In genomic region chr17:13695881-13696280, GRCm38 (mm10) we compare ENCODE assay signal across 14 mouse cellular contexts.
"Had no signal": no experiment of that assay in that cellular context is flagged by ENCODE, and none has a peak within 500 bp of the region (broad histone marks: within the 10 kb centered on the region; RNA-seq: fewer than 3 reads in every experiment).

No protein-coding gene starts in this region.

- H3K9ac ChIP-seq: kidney, embryonic 15.5 days; limb, embryonic 12.5 days; liver, embryonic 14.5 days; midbrain, embryonic 13.5 days had no signal

- H3K4me2 ChIP-seq: kidney, embryonic 15.5 days; limb, embryonic 12.5 days; midbrain, embryonic 13.5 days had no signal

- H3K9me3 ChIP-seq: kidney, embryonic 15.5 days; limb, embryonic 12.5 days; midbrain, embryonic 13.5 days had no signal

- H3K36me3 ChIP-seq: kidney, embryonic 15.5 days; limb, embryonic 12.5 days; midbrain, embryonic 13.5 days had no signal

- H3K27me3 ChIP-seq: kidney, embryonic 15.5 days; limb, embryonic 12.5 days; midbrain, embryonic 13.5 days had no signal

- H3K4me3 ChIP-seq: kidney, embryonic 15.5 days; left cerebral cortex, adult 2 months; limb, embryonic 12.5 days; midbrain, embryonic 13.5 days had no signal

- ATAC-seq: intestine, embryonic 16.5 days had no signal

- DNase-seq: kidney, adult 2 months; kidney, postnatal 14 days; liver; right cerebral cortex, postnatal 4 days; spleen, adult 18-20 months; thymus, adult 18-20 months; thymus, postnatal 14 days had no signal

- H3K27ac ChIP-seq: kidney, embryonic 15.5 days; left cerebral cortex, adult 2 months; limb, embryonic 12.5 days; liver, embryonic 14.5 days; macrophage; midbrain, embryonic 13.5 days had no signal
